ENCODE assay signal across 25 mouse cellular contexts in the genomic region with DNA sequence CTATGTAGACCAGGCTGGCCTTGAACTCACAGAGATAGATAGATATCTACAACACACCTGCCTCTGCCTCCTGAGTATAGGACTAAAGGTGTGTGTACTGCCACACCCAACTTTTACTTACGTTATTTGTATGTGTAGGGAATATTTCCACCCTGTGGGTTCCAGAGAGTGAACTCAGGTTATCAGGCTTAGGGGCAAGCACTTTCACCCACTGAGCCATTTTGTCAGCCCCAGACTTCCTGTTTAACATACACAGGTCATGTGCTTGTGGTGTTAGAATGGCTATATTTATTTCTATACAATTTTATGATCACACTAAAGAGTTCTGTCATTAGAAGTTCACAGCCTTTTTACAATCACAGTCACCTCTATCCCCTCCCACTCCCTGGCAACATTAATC. TPM values are rescaled to one million over a fixed set of nuclear protein-coding genes. Genes with fewer than 3 reads are reported as not detected.
DNase-seq lines count a peak whose midpoint lies in the region; ATAC-seq and TF ChIP-seq lines count a peak whose summit lies in the region.
"Had no signal": no experiment of that assay in that cellular context is flagged by ENCODE, and none has a peak within 500 bp of the region (broad histone marks: within the 10 kb centered on the region; RNA-seq: fewer than 3 reads in every experiment).

No protein-coding gene starts in this region.

- no peak overlapping the region for H3K4me3 ChIP-seq in gastrocnemius, adult 2 months
- H3K4me3 ChIP-seq: embryonic facial prominence, embryonic 12.5 days; forebrain, embryonic 15.5 days; kidney, embryonic 15.5 days; limb, embryonic 13.5 days; midbrain, embryonic 13.5 days had no signal

- 0 out of 2 replicates have a peak, but pooled peaks have one; percentile 17 for ATAC-seq in granulocyte monocyte progenitor cell, adult 5-6 weeks (replicated peaks; ENCODE audit: poor library complexity, severe bottlenecking)
- ATAC-seq: forebrain, embryonic 15.5 days; hindbrain, embryonic 16.5 days; intestine, embryonic 16.5 days; midbrain, embryonic 13.5 days had no signal

- no peak for TF ChIP-seq CTCF in gastrocnemius, adult 2 months (IDR thresholded peaks at IDR 0.05)

- H3K27ac ChIP-seq in gastrocnemius, adult 2 months, result peak overlapping the region; percentile 53; the same call in 1 of the 2 replicates
- H3K27ac ChIP-seq: embryonic facial prominence, embryonic 12.5 days; forebrain, embryonic 15.5 days; kidney, embryonic 15.5 days; limb, embryonic 13.5 days; midbrain, embryonic 13.5 days had no signal

- intact Hi-C loops in gastrocnemius, adult 2 months (cut with DNase I), result no loop called here
- intact Hi-C loops in left cerebral cortex, postnatal 36 days (cut with DNase I), result no loop called here
- intact Hi-C loops in left cerebral cortex, postnatal 14 days (cut with DNase I), result no loop called here

- no peak for DNase-seq in gastrocnemius, adult 2 months
- DNase-seq in gastrocnemius, adult 18-20 months (ENCODE audit: low spot score), result no peak
- peak; percentile 58 to 61 for DNase-seq in spleen, postnatal 36 days (ENCODE audit: low spot score in 2 of 2)
- DNase-seq in spleen, postnatal 14 days (ENCODE audit: low spot score in 2 of 2), result no peak
- DNase-seq in left cerebral cortex, postnatal 36 days (ENCODE audit: low spot score in 2 of 2), result no peak
- DNase-seq in adrenal gland, adult 2 months, result no peak
- DNase-seq in left cerebral cortex, postnatal 14 days (ENCODE audit: low spot score in 2 of 2), result no peak
- DNase-seq: adrenal gland, adult 8-10 months; cerebellum, adult 11 months; cerebellum, adult 9-10 months; cerebellum, postnatal 36 days; embryo, embryonic 11 days; kidney, postnatal 25 days; layer of hippocampus, postnatal 36 days; retina, postnatal 1 day; right cerebral cortex, postnatal 14 days; thymus, postnatal 4 days had no signal

RNA-seq across cellular contexts. Expression of a gene that starts 42.6 kb away (rescaled TPM):
- 10 to 100 TPM; 41.0 to 42.5 TPM for total RNA-seq in gastrocnemius, adult 2 months (2021)
- total RNA-seq in gastrocnemius, adult 18-20 months (2021), result 10 to 100 TPM; 35.3 to 39.0 TPM
- total RNA-seq in granulocyte monocyte progenitor cell, adult 5-6 weeks (2014; fragmentation: Nextera tagmentation), result 433 and 504 TPM in 2 replicates
- total RNA-seq in granulocyte monocyte progenitor cell, adult 5-6 weeks (2017), result 310 and 457 TPM in 2 replicates
- total RNA-seq in left cerebral cortex, postnatal 36 days (2021), result 10 to 100 TPM; 51.5 to 67.5 TPM
- 10 to 100 TPM; 45.6 to 62.3 TPM for total RNA-seq in adrenal gland, adult 2 months (2021)
- polyA plus RNA-seq in adrenal gland, adult 2 months (2012; rRNA removed), result 9.9 and 18.3 TPM in 2 replicates
- total RNA-seq in left cerebral cortex, postnatal 14 days (2021), result 10 to 100 TPM; 82.2 to 89.6 TPM

RNA-seq across cellular contexts. Expression of a gene that starts 43.9 kb away (rescaled TPM):
- 10 to 100 TPM; 19.8 to 26.1 TPM for total RNA-seq in gastrocnemius, adult 2 months (2021)
- total RNA-seq in gastrocnemius, adult 18-20 months (2021), result 10 to 100 TPM; 20.2 to 29.6 TPM
- 21.8 and 32.0 TPM in 2 replicates for total RNA-seq in granulocyte monocyte progenitor cell, adult 5-6 weeks (2014; fragmentation: Nextera tagmentation)
- total RNA-seq in granulocyte monocyte progenitor cell, adult 5-6 weeks (2017), result 16.8 and 22.9 TPM in 2 replicates
- total RNA-seq in left cerebral cortex, postnatal 36 days (2021), result 10 to 100 TPM; 26.2 to 33.0 TPM
- total RNA-seq in adrenal gland, adult 2 months (2021), result 1 to 10 TPM; 2.7 to 9.1 TPM
- 0.17 and 0.22 TPM in 2 replicates for polyA plus RNA-seq in adrenal gland, adult 2 months (2012; rRNA removed)
- 10 to 100 TPM; 42.3 to 47.3 TPM for total RNA-seq in left cerebral cortex, postnatal 14 days (2021)

Comparison
In these comparisons a context has a peak if more than half of its experiments do, and no peak if none do; other contexts are left out.
1. DNase-seq: peak in spleen, postnatal 36 days (2 of 2); none in gastrocnemius, adult 2 months (single experiment), gastrocnemius, adult 18-20 months (single experiment), spleen, postnatal 14 days (0 of 2), left cerebral cortex, postnatal 36 days (0 of 2), adrenal gland, adult 2 months (single experiment) and left cerebral cortex, postnatal 14 days (0 of 2).